Mouse (Mus musculus) retina, embryonic 14.5 days (tissue): ENCODE measurements around the gene Rufy1.

Experiments used
- DNase-seq: peaks from one replicate; pipeline ENCODE4 v3.0.0-alpha.2; 2015; ENCODE audit warnings: low spot score

Gene Rufy1

GRCm38 (mm10) chr11:50426056-50426455 is 4.9 kb downstream of the Rufy1 start:
- DNase-seq: no peak

- DNase-seq: peak; percentile 92
These were observed 8.8 kb downstream of the Rufy1 start for GRCm38 (mm10) chr11:50421934-50422780.

GRCm38 (mm10) chr11:50421461-50421860 is 9.5 kb downstream of the Rufy1 start:
- no peak for DNase-seq

- DNase-seq: no peak
These were observed 13.1 kb downstream of the Rufy1 start for GRCm38 (mm10) chr11:50417856-50418255.

- DNase-seq: no peak
These were observed 15.2 kb downstream of the Rufy1 start for GRCm38 (mm10) chr11:50415563-50416241.

GRCm38 (mm10) chr11:50407235-50407634 is 23.7 kb downstream of the Rufy1 start:
- no peak for DNase-seq

- DNase-seq: no peak
These were observed 27.4 kb downstream of the Rufy1 start for GRCm38 (mm10) chr11:50403367-50404014.

- no peak for DNase-seq
These were observed 28.4 kb downstream of the Rufy1 start for GRCm38 (mm10) chr11:50402481-50402880.

GRCm38 (mm10) chr11:50398803-50399202 is 32.1 kb downstream of the Rufy1 start:
- no peak for DNase-seq

GRCm38 (mm10) chr11:50397316-50397715 is 33.6 kb downstream of the Rufy1 start:
- no peak for DNase-seq

- DNase-seq: no peak
These were observed 34.1 kb downstream of the Rufy1 start for GRCm38 (mm10) chr11:50396766-50397307.

GRCm38 (mm10) chr11:50394731-50395130 is 36.2 kb downstream of the Rufy1 start:
- DNase-seq: no peak

- DNase-seq: no peak
These were observed 37.6 kb downstream of the Rufy1 start for GRCm38 (mm10) chr11:50393306-50393705.

GRCm38 (mm10) chr11:50391272-50391960 is 39.5 kb downstream of the Rufy1 start:
- DNase-seq: no peak

- no peak for DNase-seq
These were observed 41.3 kb downstream of the Rufy1 start for GRCm38 (mm10) chr11:50389616-50390015.

GRCm38 (mm10) chr11:50389011-50389410 is 41.9 kb downstream of the Rufy1 start:
- DNase-seq: no peak

- no peak for DNase-seq
These were observed 42.6 kb downstream of the Rufy1 start for GRCm38 (mm10) chr11:50388217-50388929.

GRCm38 (mm10) chr11:50387697-50388096 is 43.2 kb downstream of the Rufy1 start:
- no peak for DNase-seq

- no peak for DNase-seq
These were observed 43.7 kb downstream of the Rufy1 start for GRCm38 (mm10) chr11:50387167-50387679.

- DNase-seq: no peak
These were observed 49.6 kb downstream of the Rufy1 start for GRCm38 (mm10) chr11:50381311-50381710.
